Mouse (Mus musculus) bone marrow macrophage, adult 2 months (primary cell): ENCODE results near the gene Lyz2. TPM values are rescaled to one million over a fixed set of nuclear protein-coding genes. Genes with fewer than 3 reads are reported as not detected.
"Not testable (repeated sequence)": the region's sequence is repeated elsewhere in the genome, so short reads cannot be mapped to it uniquely, and the experiment has no call there.

Experiments used
- H3K27ac ChIP-seq: 2 replicates; pipeline ENCODE4 v1.5.1; 2012; ENCODE audit warnings: low read depth, low read length; ENCODE audit not compliant: insufficient read depth
- H3K4me1 ChIP-seq: 2 replicates; pipeline ENCODE4 v1.6.1; 2012; ENCODE audit warnings: low read length; ENCODE audit not compliant: control insufficient read depth, insufficient read depth
- H3K4me3 ChIP-seq: 2 replicates; pipeline ENCODE4 v1.5.1; 2012; ENCODE audit warnings: mild to moderate bottlenecking, low read length, moderate library complexity; ENCODE audit not compliant: insufficient read depth
- CTCF ChIP-seq: IDR thresholded peaks from 2 replicates; pipeline ENCODE4 v1.5.1; 2012; ENCODE audit warnings: low read depth, mild to moderate bottlenecking, low read length, moderate library complexity
- POLR2A ChIP-seq: IDR thresholded peaks from 2 replicates; pipeline ENCODE4 v1.6.1; 2012; ENCODE audit warnings: mild to moderate bottlenecking, low read depth, low read length, borderline replicate concordance
- polyA plus RNA-seq: library from polyadenylated mRNA; stranded (reverse); fragments of >200 nt; gene quantifications from 2 replicates; pipeline ENCODE4 v1.2.4, GENCODE M21; 2012; ENCODE audit not compliant: missing spikeins, insufficient read depth, insufficient read length

Lyz2 gene
- polyA plus RNA-seq, 1 experiment, result 37,625 TPM

GRCm38 (mm10) chr10:117299901-117300520 is 17.9 kb upstream of the Lyz2 start:
- no peak overlapping the region for H3K4me3 ChIP-seq
- TF ChIP-seq POLR2A, result no peak
- TF ChIP-seq CTCF, result no peak
- H3K4me1 ChIP-seq, result peaks cover 80% of the 10 kb centered on the region
- H3K27ac ChIP-seq, result peak overlapping the region; percentile 100

GRCm38 (mm10) chr10:117299106-117299505 is 17.0 kb upstream of the Lyz2 start:
- peaks cover 74% of the 10 kb centered on the region for H3K4me1 ChIP-seq
- TF ChIP-seq POLR2A, result no peak
- no peak for TF ChIP-seq CTCF
- peak overlapping the region; percentile 3; the same call in 1 of the 2 replicates for H3K27ac ChIP-seq
- no peak overlapping the region for H3K4me3 ChIP-seq

- H3K4me1 ChIP-seq, result peaks cover 70% of the 10 kb centered on the region
- TF ChIP-seq POLR2A (no peak), CTCF (no peak)
- H3K27ac ChIP-seq, result peak overlapping the region; percentile 7
- H3K4me3 ChIP-seq, result no peak overlapping the region
These were observed 16.2 kb upstream of the Lyz2 start for GRCm38 (mm10) chr10:117298336-117298735.

DNA sequence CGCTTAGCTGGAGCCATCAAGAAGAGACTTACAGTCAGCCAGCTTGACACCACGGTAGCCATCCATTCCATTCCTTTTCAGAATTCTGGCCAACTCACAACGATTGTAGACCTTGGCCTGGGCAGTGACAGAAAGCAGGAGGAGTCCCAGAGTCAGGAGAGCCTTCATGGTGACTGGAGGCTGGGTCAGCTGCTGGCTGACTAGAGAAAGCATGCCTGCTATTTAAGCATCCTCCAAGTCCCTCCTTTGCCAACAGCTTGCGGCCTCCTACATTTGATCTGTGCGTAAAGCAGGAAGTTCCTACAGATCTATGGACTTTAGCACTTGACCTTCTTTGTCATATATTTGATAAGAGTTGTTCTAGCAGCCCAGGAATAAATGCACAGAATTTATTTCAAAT is 10.6 kb upstream of the Lyz2 start, which contains the start of gene Lyz1:
Gene Lyz1, minus strand, starts transcription at position 198 of the 400 bp plus-strand sequence.
- no peak within 1 kb of the TSS for H3K4me3 ChIP-seq
- H3K4me1 ChIP-seq, result peaks cover 57% of the 10 kb centered on the region
- H3K27ac ChIP-seq, result 0 out of 2 replicates have a peak within 1 kb of the TSS, but pooled peaks have one; percentile 13
- TF ChIP-seq CTCF (no peak), POLR2A (no peak)

DNA sequence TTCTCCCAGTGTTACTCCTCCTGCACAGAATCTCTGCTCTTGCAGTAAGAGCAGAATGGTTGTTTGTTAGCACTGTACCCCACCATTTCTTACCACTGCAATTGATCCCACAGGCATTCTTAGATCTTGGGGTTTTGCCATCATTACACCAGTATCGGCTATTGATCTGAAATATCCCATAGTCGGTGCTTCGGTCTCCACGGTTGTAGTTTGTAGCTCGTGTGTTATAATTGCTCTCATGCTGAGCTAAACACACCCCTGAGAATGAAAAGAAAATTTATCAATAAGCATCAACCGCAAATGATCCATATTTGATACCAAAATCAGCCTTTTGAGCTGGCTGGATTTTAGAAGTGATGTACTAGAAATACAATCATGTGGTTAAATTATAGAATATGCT is 8.8 kb upstream of the Lyz2 start:
- not testable (repeated sequence) for H3K27ac ChIP-seq, H3K4me3 ChIP-seq
- peaks cover 58% of the 10 kb centered on the region for H3K4me1 ChIP-seq

GRCm38 (mm10) chr10:117290046-117290870 is 8.1 kb upstream of the Lyz2 start:
- H3K27ac ChIP-seq, result no peak overlapping the region
- TF ChIP-seq CTCF, result no peak
- no peak for TF ChIP-seq POLR2A
- peaks cover 54% of the 10 kb centered on the region for H3K4me1 ChIP-seq
- no peak overlapping the region for H3K4me3 ChIP-seq

DNA sequence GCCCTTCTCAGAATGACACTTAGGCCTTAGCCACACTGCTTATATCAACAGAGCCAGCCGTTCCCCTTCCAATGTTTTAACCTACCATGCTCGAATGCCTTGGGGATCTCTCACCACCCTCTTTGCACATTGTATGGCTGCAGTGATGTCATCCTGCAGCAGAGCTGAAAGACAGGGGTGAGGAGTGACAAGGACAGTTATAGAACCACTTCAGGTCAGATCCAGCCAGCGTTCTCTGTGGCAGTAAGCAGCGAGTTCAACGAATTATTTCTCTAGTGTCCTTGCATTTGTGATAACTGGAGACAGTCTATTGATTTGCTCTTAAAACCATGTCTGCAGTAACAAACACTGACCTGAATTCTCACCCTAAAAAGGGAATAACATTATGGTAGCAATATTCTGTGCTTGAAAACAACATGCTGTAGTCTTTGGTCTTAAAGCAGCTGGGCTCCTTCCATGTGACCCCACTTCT is 6.9 kb upstream of the Lyz2 start:
- Histone ChIP-seq H3K4me1 (peaks cover 60% of the 10 kb centered on the region), H3K27ac (peak overlapping the region; percentile 95)
- H3K4me3 ChIP-seq, result not testable (repeated sequence)

GRCm38 (mm10) chr10:117288197-117289033 is 6.3 kb upstream of the Lyz2 start:
- Histone ChIP-seq H3K4me1 (peaks cover 60% of the 10 kb centered on the region), H3K4me3 (no peak overlapping the region), H3K27ac (peak overlapping the region; percentile 95)
- TF ChIP-seq CTCF (no peak), POLR2A (no peak)

GRCm38 (mm10) chr10:117287226-117287850 is 5.2 kb upstream of the Lyz2 start:
- TF ChIP-seq POLR2A (no peak), CTCF (no peak)
- Histone ChIP-seq H3K27ac (peak overlapping the region; percentile 95), H3K4me3 (no peak overlapping the region), H3K4me1 (peaks cover 64% of the 10 kb centered on the region)
